Comparison of ENCODE assay signal across 8 mouse cellular contexts in genomic region chr9:110243221-110243833, GRCm38 (mm10). TPM values are rescaled to one million over a fixed set of nuclear protein-coding genes. Genes with fewer than 3 reads are reported as not detected.
DNase-seq lines count a peak whose midpoint lies in the region; TF ChIP-seq lines count a peak whose summit lies in the region.

TSS of gene Cspg5 (plus strand) at chr9:110243783.

- H3K36me3 ChIP-seq in liver, adult 2 months (ENCODE audit: control insufficient read depth, insufficient read depth, low read length) = peaks cover 3% of the 10 kb centered on the region; the same call in 1 of the 2 replicates
- H3K36me3 ChIP-seq in forebrain, embryonic 10.5 days (replicated peaks) = peaks cover 57% of the 10 kb centered on the region

- peak within 1 kb of the TSS; percentile 31; the same call in 1 of the 2 replicates for H3K27ac ChIP-seq in liver, adult 2 months (replicated peaks; ENCODE audit: insufficient read depth, low read depth, low read length)
- no peak within 1 kb of the TSS for H3K27ac ChIP-seq in forebrain, embryonic 10.5 days
- peak within 1 kb of the TSS; percentile 85 for H3K27ac ChIP-seq in olfactory bulb, adult 2 months (ENCODE audit: insufficient read depth, low read depth, low read length)

- TF ChIP-seq POLR2A in liver, adult 2 months (IDR thresholded peaks at IDR 0.05; ENCODE audit: extremely low read depth, insufficient read depth, low read length) = no peak
- no peak for TF ChIP-seq POLR2A in olfactory bulb, adult 2 months (IDR thresholded peaks at IDR 0.05; ENCODE audit: insufficient read depth, low read depth, low read length)

- intact Hi-C loops in left cerebral cortex, postnatal 36 days (cut with DNase I) = no loop called here

- no peaks in the 10 kb centered on the region for H3K9me3 ChIP-seq in forebrain, embryonic 10.5 days

- peak within 1 kb of the TSS; percentile 78; the same call in 1 of the 2 replicates for H3K9ac ChIP-seq in liver, adult 2 months (ENCODE audit: low read depth, low read length)

- no peak for DNase-seq in liver, adult 2 months (ENCODE audit: extremely low read depth, low read depth, low spot score)
- DNase-seq in liver = no peak
- no peak for DNase-seq in forebrain, embryonic 10.5 days (ENCODE audit: extremely low spot score, low spot score)
- DNase-seq in left cerebral cortex, postnatal 36 days (ENCODE audit: low spot score in 2 of 2) = peak in 1 of 2 experiments; percentile 39
- DNase-seq in cerebellum, postnatal 10 days = no peak
- DNase-seq in urinary bladder, postnatal 4 days (ENCODE audit: low spot score in 2 of 2) = no peak
- DNase-seq in embryo, embryonic 10.5 days (ENCODE audit: low spot score) = no peak

- H3K79me2 ChIP-seq in liver, adult 2 months (ENCODE audit: control insufficient read depth, insufficient read depth, low read length) = no peaks in the 10 kb centered on the region

- WGBS in liver, adult 2 months = 93% methylated on average over 7 of the region's 7 CpGs
- WGBS in forebrain, embryonic 10.5 days = 87% methylated on average over 7 of the region's 7 CpGs
- WGBS in olfactory bulb, adult 2 months = 93% methylated on average over 7 of the region's 7 CpGs

- H3K4me1 ChIP-seq in liver, adult 2 months (ENCODE audit: control insufficient read depth, insufficient read depth, low read length) = peaks cover 3% of the 10 kb centered on the region; the same call in 1 of the 2 replicates
- H3K4me1 ChIP-seq in forebrain, embryonic 10.5 days = peaks cover 28% of the 10 kb centered on the region
- H3K4me1 ChIP-seq in olfactory bulb, adult 2 months (ENCODE audit: control insufficient read depth, insufficient read depth, low read length) = peaks cover 19% of the 10 kb centered on the region

- no peaks in the 10 kb centered on the region for H3K27me3 ChIP-seq in liver, adult 2 months (ENCODE audit: control insufficient read depth, insufficient read depth, low read length)
- H3K27me3 ChIP-seq in forebrain, embryonic 10.5 days (ENCODE audit: poor library complexity, severe bottlenecking) = peaks cover 56% of the 10 kb centered on the region

- H3K4me3 ChIP-seq in liver, adult 2 months (ENCODE audit: insufficient read depth, low read depth, low read length) = peak within 1 kb of the TSS; percentile 79; the same call in 1 of the 2 replicates
- H3K4me3 ChIP-seq in forebrain, embryonic 10.5 days = peak within 1 kb of the TSS; percentile 76
- peak within 1 kb of the TSS; percentile 63 for H3K4me3 ChIP-seq in olfactory bulb, adult 2 months (ENCODE audit: insufficient read depth, low read depth, low read length)

- TF ChIP-seq CTCF in liver, adult 2 months (IDR thresholded peaks at IDR 0.05; ENCODE audit: low read depth, low read length) = no peak
- no peak for TF ChIP-seq CTCF in olfactory bulb, adult 2 months (IDR thresholded peaks at IDR 0.05; ENCODE audit: insufficient read depth, low read depth, low read length)

RNA-seq across cellular contexts. Expression of gene Cspg5, which starts in this region (rescaled TPM):
- total RNA-seq in liver, adult 2 months (2014; rRNA removed) = 0.09 and 0.13 TPM in 2 replicates
- 0.16 and 0.30 TPM in 2 replicates for polyA plus RNA-seq in liver, adult 2 months (2012; rRNA removed)
- 5.4 and 6.3 TPM in 2 replicates for polyA plus RNA-seq in forebrain, embryonic 10.5 days (2016; fragmentation: Nextera tagmentation; extraction: Ambion mirVana)
- total RNA-seq in left cerebral cortex, postnatal 36 days (2021) = 100 to 1,000 TPM; 363 to 430 TPM
- polyA plus RNA-seq in olfactory bulb, adult 2 months (2012; ENCODE audit: insufficient read depth, insufficient read length, low replicate concordance, missing spikeins) = 129 TPM in 1 of 2 replicates, not detected in the other

Comparison
In these comparisons a context has a peak if more than half of its experiments do, and no peak if none do; other contexts are left out.
1. RNA of gene Cspg5 (total RNA-seq): 363 to 430 TPM in left cerebral cortex, postnatal 36 days; 0.09 to 0.13 TPM in liver, adult 2 months; every median in the first group is over 100 times any median in the second.
2. RNA of gene Cspg5 (polyA plus RNA-seq): 129 TPM in olfactory bulb, adult 2 months; 5.4 to 6.3 TPM in forebrain, embryonic 10.5 days and 0.16 to 0.30 TPM in liver, adult 2 months; every median in the first group is over 10 times any median in the second.
3. Peak in every context shown above with its lines, with median percentiles within 50 percentile points of each other: H3K4me3 ChIP-seq.